In genomic region chr2:6167843-6168558, GRCm38 (mm10) we compare ENCODE assay signal across 8 mouse cellular contexts. TPM values are rescaled to one million over a fixed set of nuclear protein-coding genes. Genes with fewer than 3 reads are reported as not detected.
A peak's percentile ranks its signal among the peaks of the same experiment; 100 is the strongest.
DNase-seq lines count a peak whose midpoint lies in the region; ATAC-seq lines count a peak whose summit lies in the region.

No protein-coding gene starts in this region.

- H3K27me3 ChIP-seq in limb, embryonic 11.5 days (ENCODE audit: control insufficient read depth, insufficient read depth, low read length) = no peaks in the 10 kb centered on the region

- no peak overlapping the region for H3K4me2 ChIP-seq in limb, embryonic 11.5 days (ENCODE audit: low read depth, severe bottlenecking)

- ATAC-seq in limb, embryonic 11.5 days (ENCODE audit: insufficient number of reproducible peaks, low FRiP score, low TSS enrichment, low read depth) = peak; percentile 33

- H3K36me3 ChIP-seq in limb, embryonic 11.5 days (ENCODE audit: control insufficient read depth, insufficient read depth, low read length) = no peaks in the 10 kb centered on the region

- no peaks in the 10 kb centered on the region for H3K4me1 ChIP-seq in limb, embryonic 11.5 days (ENCODE audit: control insufficient read depth, insufficient read depth, low read length)

- no peak overlapping the region for H3K4me3 ChIP-seq in limb, embryonic 11.5 days (ENCODE audit: low read depth, low read length)

- H3K27ac ChIP-seq in limb, embryonic 11.5 days (replicated peaks; ENCODE audit: low read depth, low read length) = no peak overlapping the region

- DNase-seq in 3134 (ENCODE audit: extremely low read depth, insufficient read length, low spot score) = peak; percentile 40
- peak; percentile 31 for DNase-seq in T-cell, adult 2 months (ENCODE audit: low spot score)
- DNase-seq in cerebellum, postnatal 4 days (ENCODE audit: low spot score in 2 of 2) = peak; percentile 58 to 80
- DNase-seq in gastrocnemius, postnatal 10 days = peak; percentile 73
- DNase-seq in kidney, adult 9 months = peak; percentile 84
- peak; percentile 88 for DNase-seq in limb, embryonic 11.5 days (ENCODE audit: low spot score)
- peak; percentile 64 for DNase-seq in neural tube, embryonic 10.5 days (ENCODE audit: extremely low spot score, low spot score)
- peak; percentile 87 for DNase-seq in testis, postnatal 10 days (ENCODE audit: low spot score)

- no peaks in the 10 kb centered on the region for H3K9me3 ChIP-seq in limb, embryonic 11.5 days (ENCODE audit: control insufficient read depth, low read length)

- no peak overlapping the region for H3K9ac ChIP-seq in limb, embryonic 11.5 days (ENCODE audit: low read length)

- WGBS in limb, embryonic 11.5 days = 24% methylated on average over 5 of the region's 5 CpGs

RNA-seq across cellular contexts. Expression of gene Proser2, which starts 38.0 kb away (rescaled TPM):
- 1 to 10 TPM; 4.0 to 4.4 TPM for total RNA-seq in gastrocnemius, postnatal 10 days (2021)
- 3.8 and 4.8 TPM in 2 replicates for polyA plus RNA-seq in limb, embryonic 11.5 days (2014; fragmentation: Nextera tagmentation; extraction: Ambion mirVana)

RNA-seq across cellular contexts. Expression of gene Echdc3, which starts 44.8 kb away (rescaled TPM):
- total RNA-seq in gastrocnemius, postnatal 10 days (2021) = 1 to 10 TPM; 7.1 to 9.2 TPM
- 2.7 and 4.5 TPM in 2 replicates for polyA plus RNA-seq in limb, embryonic 11.5 days (2014; fragmentation: Nextera tagmentation; extraction: Ambion mirVana)

Comparison
In these comparisons a context has a peak if more than half of its experiments do, and no peak if none do; other contexts are left out.
1. DNase-seq: peak in every context shown above with its lines; median percentile 88 in limb, embryonic 11.5 days; 87 in testis, postnatal 10 days; 84 in kidney, adult 9 months; 73 in gastrocnemius, postnatal 10 days; 69 in cerebellum, postnatal 4 days; 64 in neural tube, embryonic 10.5 days; 40 in 3134; 31 in T-cell, adult 2 months.